ENCODE assay signal across 8 mouse cellular contexts in the genomic region with DNA sequence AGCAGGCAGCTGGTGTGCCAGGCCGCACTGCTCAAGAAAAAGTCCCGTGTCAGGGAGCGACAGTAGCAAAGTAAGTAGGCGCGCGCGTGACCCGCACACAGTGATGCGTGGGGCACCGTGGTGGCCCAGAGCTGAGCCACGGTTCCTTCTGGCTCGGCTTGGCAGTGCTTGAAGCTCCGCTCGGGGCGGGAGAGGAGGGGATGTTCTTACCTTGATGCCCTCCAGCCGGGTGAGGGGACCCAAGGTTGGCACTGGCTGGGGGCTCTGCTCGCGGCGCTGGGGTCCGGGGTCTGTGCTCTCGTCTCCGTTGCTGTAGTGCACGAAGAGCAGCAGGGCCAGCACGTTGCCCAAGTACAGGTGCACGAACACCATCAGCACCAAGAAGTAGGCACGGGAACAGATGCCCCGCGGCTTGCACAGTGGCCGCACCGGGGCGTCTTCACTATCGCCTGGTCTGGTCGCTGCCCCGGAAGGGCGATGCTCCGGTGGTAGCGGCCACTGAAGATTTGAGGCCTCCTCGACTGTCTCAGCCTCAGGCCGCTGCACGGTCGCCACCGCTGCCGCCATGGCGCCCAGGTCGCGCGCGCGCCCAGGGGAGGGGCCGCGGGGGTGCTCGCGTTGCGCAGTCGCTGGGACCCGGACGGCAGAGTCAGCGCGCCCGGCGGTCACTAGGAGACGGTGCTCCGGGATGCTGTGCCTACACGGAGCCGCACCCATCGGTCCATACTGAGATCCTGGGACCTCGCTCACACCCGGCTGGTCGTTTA. TPM values are rescaled to one million over a fixed set of nuclear protein-coding genes. Genes with fewer than 3 reads are reported as not detected.
DNase-seq lines count a peak whose midpoint lies in the region; ATAC-seq and TF ChIP-seq lines count a peak whose summit lies in the region.

A gene (minus strand): TSS at position 670 of the 767 bp plus-strand sequence.

- intact Hi-C loops in left cerebral cortex, postnatal 10 days (cut with DNase I) = no loop called here

- 3% methylated on average over 69 of the region's 69 CpGs for WGBS in hindbrain, embryonic 13.5 days

- peaks cover 13% of the 10 kb centered on the region for H3K4me1 ChIP-seq in hindbrain, embryonic 13.5 days (replicated peaks)

- peak within 1 kb of the TSS; percentile 85 for H3K27ac ChIP-seq in hindbrain, embryonic 13.5 days

- POLR2A ChIA-PET in Patski (lab: Charles Lee) = interaction anchor here (0.7 kb wide), 2 partner anchors 21 to 24 kb away, joined by 3 read pairs; no protein-coding TSS in a partner anchor

- peak within 1 kb of the TSS; percentile 86 for H3K9ac ChIP-seq in hindbrain, embryonic 13.5 days

- CTCF ChIA-PET in Patski (lab: Charles Lee) = interaction anchor here (0.8 to 1.3 kb wide), 3 partner anchors 20 to 24 kb away, joined by 3 to 4 read pairs (median 3); no protein-coding TSS in a partner anchor

- H3K9me3 ChIP-seq in hindbrain, embryonic 13.5 days = no peaks in the 10 kb centered on the region

- peak; percentile 75 for ATAC-seq in Patski
- ATAC-seq in hindbrain, embryonic 13.5 days (ENCODE audit: low FRiP score) = peak; percentile 87
- peak; percentile 79 for ATAC-seq in megakaryocyte, adult 5-6 weeks (ENCODE audit: poor library complexity, severe bottlenecking)

- H3K4me2 ChIP-seq in hindbrain, embryonic 13.5 days = peak within 1 kb of the TSS; percentile 88

- DNase-seq in Patski (ENCODE audit: low read depth, low spot score) = no peak
- peak; percentile 85 for DNase-seq in cerebellum, adult 9-11 months
- peak; percentile 79 to 84 for DNase-seq in frontal cortex, postnatal 36 days (ENCODE audit: low spot score in 2 of 2)
- peak in 1 of 2 experiments; percentile 86 for DNase-seq in left cerebral cortex, postnatal 10 days (ENCODE audit: extremely low spot score in 1 of 2, low spot score in 2 of 2)
- DNase-seq in retina, postnatal 7 days (ENCODE audit: low read depth, low spot score) = peak; percentile 59
- peak; percentile 57 to 76 for DNase-seq in urinary bladder, postnatal 4 days (ENCODE audit: low spot score in 2 of 2)

- TF ChIP-seq CTCF in Patski (IDR thresholded peaks at IDR 0.05) = no peak

- in situ Hi-C loops in Patski (cut with MboI; ENCODE audit: low pct_unique_long_range_greater_than_20kb) = no loop called here

- H3K27me3 ChIP-seq in Patski = no peaks in the 10 kb centered on the region
- no peaks in the 10 kb centered on the region for H3K27me3 ChIP-seq in hindbrain, embryonic 13.5 days

- peak within 1 kb of the TSS; percentile 75 for H3K4me3 ChIP-seq in hindbrain, embryonic 13.5 days

- peaks cover 9% of the 10 kb centered on the region for H3K36me3 ChIP-seq in hindbrain, embryonic 13.5 days

RNA-seq across cellular contexts. Expression of the gene that starts here (rescaled TPM):
- polyA plus RNA-seq in Patski (2021) = 8.6 TPM
- polyA plus RNA-seq in hindbrain, embryonic 13.5 days (2015; fragmentation: Nextera tagmentation; extraction: Ambion mirVana) = 25.6 and 31.4 TPM in 2 replicates
- 10 to 100 TPM; 47.8 to 52.2 TPM for total RNA-seq in left cerebral cortex, postnatal 10 days (2021)
- total RNA-seq in megakaryocyte, adult 5-6 weeks (2015) = 0.18 and 0.21 TPM in 2 replicates
- not detected in 2 replicates for total RNA-seq in megakaryocyte, adult 5-6 weeks (2017)

Comparison
In these comparisons a context has a peak if more than half of its experiments do, and no peak if none do; other contexts are left out.
1. RNA of the gene that starts here (total RNA-seq): 47.8 to 52.2 TPM in left cerebral cortex, postnatal 10 days; 0.18 to 0.21 TPM in megakaryocyte, adult 5-6 weeks; every median in the first group is over 10 times any median in the second.
2. Peak in ATAC-seq in megakaryocyte, adult 5-6 weeks; RNA of the gene not detected or under 1 TPM.
3. Peak in every context shown above with its lines, with median percentiles within 50 percentile points of each other: ATAC-seq.